ENCODE assay signal across 18 mouse cellular contexts in genomic region chr8:126007538-126008330, GRCm38 (mm10). TPM values are rescaled to one million over a fixed set of nuclear protein-coding genes. Genes with fewer than 3 reads are reported as not detected.
DNase-seq lines count a peak whose midpoint lies in the region; ATAC-seq and TF ChIP-seq lines count a peak whose summit lies in the region.
"Had no signal": no experiment of that assay in that cellular context is flagged by ENCODE, and none has a peak within 500 bp of the region (broad histone marks: within the 10 kb centered on the region; RNA-seq: fewer than 3 reads in every experiment).

No protein-coding gene starts in this region.

- peak; percentile 7 for DNase-seq in kidney, adult 18-20 months
- no peak for DNase-seq in kidney, adult 9 months
- peak; percentile 66 for DNase-seq in brain, adult 2 months (ENCODE audit: low read depth, low spot score)
- DNase-seq in testis, postnatal 14 days (ENCODE audit: low spot score), result no peak
- no peak for DNase-seq in forebrain, embryonic 10.5 days (ENCODE audit: extremely low spot score, low spot score)
- DNase-seq: gastrocnemius, postnatal 10 days; thymus, postnatal 25 days had no signal

- no peak overlapping the region for H3K9ac ChIP-seq in ES-Bruce4 (ENCODE audit: low read depth, poor library complexity, severe bottlenecking)
- H3K9ac ChIP-seq in intestine, embryonic 16.5 days (ENCODE audit: low read depth, low read length), result no peak overlapping the region
- no peak overlapping the region for H3K9ac ChIP-seq in midbrain, embryonic 13.5 days (replicated peaks)
- H3K9ac ChIP-seq: forebrain, embryonic 12.5 days; lung, embryonic 15.5 days; midbrain, embryonic 12.5 days; neural tube, embryonic 15.5 days had no signal

- H3K4me1 ChIP-seq in ES-Bruce4 (ENCODE audit: control insufficient read depth, insufficient read depth, low read length), result no peaks in the 10 kb centered on the region
- H3K4me1 ChIP-seq in intestine, embryonic 16.5 days (ENCODE audit: control insufficient read depth, insufficient read depth, low read length), result peaks cover 15% of the 10 kb centered on the region
- peaks cover 17% of the 10 kb centered on the region for H3K4me1 ChIP-seq in forebrain, embryonic 10.5 days
- H3K4me1 ChIP-seq in midbrain, embryonic 13.5 days (replicated peaks), result no peaks in the 10 kb centered on the region
- H3K4me1 ChIP-seq: forebrain, embryonic 12.5 days; limb, embryonic 10.5 days; lung, embryonic 15.5 days; midbrain, embryonic 12.5 days had no signal

- peak; percentile 97 for ATAC-seq in intestine, embryonic 16.5 days
- no peak for ATAC-seq in midbrain, embryonic 13.5 days

- no peaks in the 10 kb centered on the region for H3K36me3 ChIP-seq in ES-Bruce4 (ENCODE audit: control insufficient read depth, insufficient read depth, low read length, poor library complexity, severe bottlenecking)
- H3K36me3 ChIP-seq in intestine, embryonic 16.5 days (ENCODE audit: control insufficient read depth, insufficient read depth, low read length), result no peaks in the 10 kb centered on the region
- no peaks in the 10 kb centered on the region for H3K36me3 ChIP-seq in forebrain, embryonic 10.5 days (replicated peaks)
- no peaks in the 10 kb centered on the region for H3K36me3 ChIP-seq in midbrain, embryonic 13.5 days
- H3K36me3 ChIP-seq: forebrain, embryonic 12.5 days; G1E; limb, embryonic 10.5 days; lung, embryonic 15.5 days; midbrain, embryonic 12.5 days; neural tube, embryonic 15.5 days had no signal

- no peaks in the 10 kb centered on the region for H3K27me3 ChIP-seq in ES-Bruce4 (ENCODE audit: control insufficient read depth, insufficient read depth, low read length, poor library complexity, severe bottlenecking)
- no peaks in the 10 kb centered on the region for H3K27me3 ChIP-seq in intestine, embryonic 16.5 days (replicated peaks; ENCODE audit: control insufficient read depth, insufficient read depth, low read length)
- H3K27me3 ChIP-seq in forebrain, embryonic 10.5 days (ENCODE audit: poor library complexity, severe bottlenecking), result no peaks in the 10 kb centered on the region
- H3K27me3 ChIP-seq in midbrain, embryonic 13.5 days, result no peaks in the 10 kb centered on the region
- H3K27me3 ChIP-seq: forebrain, embryonic 12.5 days; lung, embryonic 15.5 days; midbrain, embryonic 12.5 days; neural tube, embryonic 15.5 days had no signal

- H3K9me3 ChIP-seq in ES-Bruce4 (replicated peaks; ENCODE audit: control insufficient read depth, insufficient read depth, low read length, poor library complexity, severe bottlenecking), result no peaks in the 10 kb centered on the region
- no peaks in the 10 kb centered on the region for H3K9me3 ChIP-seq in intestine, embryonic 16.5 days (ENCODE audit: control insufficient read depth, low read length)
- no peaks in the 10 kb centered on the region for H3K9me3 ChIP-seq in forebrain, embryonic 10.5 days
- H3K9me3 ChIP-seq in midbrain, embryonic 13.5 days, result no peaks in the 10 kb centered on the region
- H3K9me3 ChIP-seq: forebrain, embryonic 12.5 days; limb, embryonic 10.5 days; lung, embryonic 15.5 days; midbrain, embryonic 12.5 days; neural tube, embryonic 15.5 days had no signal

- 0 out of 2 replicates have a peak, but pooled peaks have one; percentile 38 for TF ChIP-seq EP300 in ES-Bruce4 (IDR thresholded peaks at IDR 0.05; ENCODE audit: insufficient read depth, low read depth, low read length)

- no peak for TF ChIP-seq POLR2A in ES-Bruce4 (IDR thresholded peaks at IDR 0.05; ENCODE audit: insufficient read depth, low read length)

- no peak overlapping the region for H3K27ac ChIP-seq in ES-Bruce4 (ENCODE audit: insufficient read depth, low read length)
- peak overlapping the region; percentile 71 for H3K27ac ChIP-seq in intestine, embryonic 16.5 days (ENCODE audit: low read length)
- H3K27ac ChIP-seq in forebrain, embryonic 10.5 days, result no peak overlapping the region; the same call in 1 of the 2 replicates
- H3K27ac ChIP-seq in midbrain, embryonic 13.5 days, result no peak overlapping the region
- H3K27ac ChIP-seq: forebrain, embryonic 12.5 days; limb, embryonic 10.5 days; lung, embryonic 15.5 days; macrophage; midbrain, embryonic 12.5 days; neural tube, embryonic 15.5 days had no signal

- H3K4me2 ChIP-seq in intestine, embryonic 16.5 days (ENCODE audit: low read depth, low read length), result no peak overlapping the region
- H3K4me2 ChIP-seq in midbrain, embryonic 13.5 days (replicated peaks), result no peak overlapping the region
- H3K4me2 ChIP-seq: forebrain, embryonic 12.5 days; liver, embryonic 11.5 days; lung, embryonic 15.5 days; midbrain, embryonic 12.5 days; neural tube, embryonic 15.5 days had no signal

- TF ChIP-seq CTCF in ES-Bruce4 (IDR thresholded peaks at IDR 0.05; ENCODE audit: low read depth, low read length), result no peak

- H3K4me3 ChIP-seq in ES-Bruce4 (ENCODE audit: low read depth, low read length), result no peak overlapping the region
- no peak overlapping the region for H3K4me3 ChIP-seq in intestine, embryonic 16.5 days (ENCODE audit: low read length)
- no peak overlapping the region for H3K4me3 ChIP-seq in forebrain, embryonic 10.5 days
- no peak overlapping the region for H3K4me3 ChIP-seq in midbrain, embryonic 13.5 days (replicated peaks)
- H3K4me3 ChIP-seq: forebrain, embryonic 12.5 days; limb, embryonic 10.5 days; lung, embryonic 15.5 days; midbrain, embryonic 12.5 days; neural tube, embryonic 15.5 days had no signal

- 59% methylated on average over 19 of the region's 19 CpGs for WGBS in intestine, embryonic 16.5 days
- 88% methylated on average over 19 of the region's 19 CpGs for WGBS in forebrain, embryonic 10.5 days
- WGBS in midbrain, embryonic 13.5 days, result 87% methylated on average over 19 of the region's 19 CpGs

RNA-seq across cellular contexts. Expression of gene Kcnk1, which starts 12.8 kb away (rescaled TPM):
- polyA plus RNA-seq in ES-Bruce4 (2011; ENCODE audit: insufficient read depth, insufficient read length, low read depth, missing spikeins), result 38.8 and 40.0 TPM in 2 replicates
- polyA plus RNA-seq in intestine, embryonic 16.5 days (2015; fragmentation: Nextera tagmentation; extraction: Ambion mirVana), result 41.5 and 47.2 TPM in 2 replicates
- 11.0 and 12.3 TPM in 2 replicates for polyA plus RNA-seq in forebrain, embryonic 10.5 days (2016; fragmentation: Nextera tagmentation; extraction: Ambion mirVana)
- 6.8 and 8.2 TPM in 2 replicates for polyA plus RNA-seq in midbrain, embryonic 13.5 days (2015; fragmentation: Nextera tagmentation; extraction: Ambion mirVana)
- polyA plus RNA-seq: G1E, macrophage had no signal

Comparison
In these comparisons a context has a peak if more than half of its experiments do, and no peak if none do; other contexts are left out.
1. DNase-seq: peak in kidney, adult 18-20 months (single experiment) and brain, adult 2 months (single experiment); none in kidney, adult 9 months (single experiment), testis, postnatal 14 days (single experiment) and forebrain, embryonic 10.5 days (single experiment).